In the genomic region with DNA sequence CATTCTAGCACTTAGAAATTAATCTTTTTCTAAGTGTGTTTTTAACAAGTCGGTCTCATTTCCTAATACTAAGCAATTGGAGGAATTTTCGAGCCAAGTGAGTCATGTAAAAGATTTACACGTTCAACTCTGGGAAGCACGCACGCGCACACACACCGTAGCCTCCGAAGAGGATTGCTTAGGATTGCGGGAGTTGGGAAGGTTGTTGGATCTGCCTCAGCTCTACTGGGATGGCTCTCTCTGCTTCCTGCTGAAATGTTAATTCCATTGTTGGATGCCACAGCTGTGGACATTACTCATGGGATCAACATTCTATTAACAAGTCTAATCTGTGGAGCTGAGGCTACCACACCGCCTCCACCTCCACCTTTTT, we compare ENCODE assay signal across 8 mouse cellular contexts. TPM values are rescaled to one million over a fixed set of nuclear protein-coding genes. Genes with fewer than 3 reads are reported as not detected.
DNase-seq lines count a peak whose midpoint lies in the region; ATAC-seq lines count a peak whose summit lies in the region.

No protein-coding gene starts in this region.

- DNase-seq in left cerebral cortex, postnatal 14 days (ENCODE audit: low spot score in 2 of 2) = peak; percentile 54 to 61
- DNase-seq in left cerebral cortex, postnatal 4 days = no peak
- peak; percentile 36 for DNase-seq in cerebellum, adult 9-10 months
- peak; percentile 10 to 47 for DNase-seq in kidney, postnatal 36 days
- peak; percentile 32 for DNase-seq in urinary bladder, postnatal 25 days (ENCODE audit: low spot score)

- WGBS in heart, embryonic 14.5 days = 7% methylated on average over 10 of the region's 10 CpGs
- 1% methylated on average over 10 of the region's 10 CpGs for WGBS in midbrain, embryonic 12.5 days

- peak overlapping the region; percentile 73 for H3K4me2 ChIP-seq in heart, embryonic 14.5 days (ENCODE audit: low read length)
- peak overlapping the region; percentile 74 for H3K4me2 ChIP-seq in midbrain, embryonic 12.5 days (replicated peaks)

- H3K4me3 ChIP-seq in heart, embryonic 14.5 days (ENCODE audit: control insufficient read depth in 1 of 2, insufficient read depth in 1 of 2, low read depth in 1 of 2, low read length in 2 of 2) = peak overlapping the region; percentile 77 to 87
- peak overlapping the region; percentile 92 for H3K4me3 ChIP-seq in midbrain, embryonic 12.5 days

- no peaks in the 10 kb centered on the region for H3K36me3 ChIP-seq in heart, embryonic 14.5 days (ENCODE audit: control insufficient read depth, insufficient read depth, low read length)
- H3K36me3 ChIP-seq in midbrain, embryonic 12.5 days = peaks cover 16% of the 10 kb centered on the region; the same call in 1 of the 2 replicates

- H3K27ac ChIP-seq in heart, embryonic 14.5 days (replicated peaks in 1 of 2; ENCODE audit: control insufficient read depth in 1 of 2, insufficient read depth in 1 of 2, low read depth in 2 of 2, low read length in 2 of 2) = peak overlapping the region; percentile 23 to 81; a peak in 2 of 4 replicates
- peak overlapping the region; percentile 91 for H3K27ac ChIP-seq in midbrain, embryonic 12.5 days (replicated peaks)

- intact Hi-C loops in left cerebral cortex, postnatal 14 days (cut with DNase I) = loop anchor here (5.0 kb wide), 2 partner anchors 65 to 105 kb away; no protein-coding TSS in a partner anchor
- intact Hi-C loops in left cerebral cortex, postnatal 4 days (cut with DNase I) = no loop called here

- peaks cover 10 to 28% of the 10 kb centered on the region in 2 experiments for H3K4me1 ChIP-seq in heart, embryonic 14.5 days (ENCODE audit: control insufficient read depth in 2 of 2, insufficient read depth in 2 of 2, low read length in 2 of 2)
- peaks cover 18% of the 10 kb centered on the region for H3K4me1 ChIP-seq in midbrain, embryonic 12.5 days

- no peaks in the 10 kb centered on the region for H3K9me3 ChIP-seq in heart, embryonic 14.5 days (ENCODE audit: control insufficient read depth, low read length)
- H3K9me3 ChIP-seq in midbrain, embryonic 12.5 days = no peaks in the 10 kb centered on the region

- no peaks in the 10 kb centered on the region for H3K27me3 ChIP-seq in heart, embryonic 14.5 days (ENCODE audit: control insufficient read depth, insufficient read depth, low read length)
- H3K27me3 ChIP-seq in midbrain, embryonic 12.5 days = no peaks in the 10 kb centered on the region

- H3K9ac ChIP-seq in heart, embryonic 14.5 days (ENCODE audit: low read length) = peak overlapping the region; percentile 94
- H3K9ac ChIP-seq in midbrain, embryonic 12.5 days (replicated peaks) = peak overlapping the region; percentile 92

- no peak for ATAC-seq in heart, embryonic 14.5 days (ENCODE audit: insufficient number of reproducible peaks, insufficient read depth, low FRiP score, low read depth)
- ATAC-seq in midbrain, embryonic 12.5 days (ENCODE audit: low FRiP score, low read depth) = no peak
- no peak for ATAC-seq in inflammation-experienced regulatory T-cells, adult 6 months

RNA-seq across cellular contexts. Expression of gene Cxadr, which starts 1.4 kb away (rescaled TPM):
- total RNA-seq in left cerebral cortex, postnatal 14 days (2021) = 10 to 100 TPM; 81.3 to 84.9 TPM
- total RNA-seq in left cerebral cortex, postnatal 4 days (2021) = 100 to 1,000 TPM; 293 to 303 TPM
- 24.6 and 28.7 TPM in 2 replicates for polyA plus RNA-seq in heart, embryonic 14.5 days (2014; fragmentation: Nextera tagmentation; extraction: Ambion mirVana)
- 116 and 122 TPM in 2 replicates for polyA plus RNA-seq in midbrain, embryonic 12.5 days (2016; fragmentation: Nextera tagmentation; extraction: Ambion mirVana)
- polyA plus RNA-seq in inflammation-experienced regulatory T-cells, adult 6 months (2017; shearing (Covaris generic)) = 1 to 10 TPM in 2 of 3 experiments, under 1 TPM in 1; 0.65 to 1.5 (median 1.1) TPM

Comparison
In these comparisons a context has a peak if more than half of its experiments do, and no peak if none do; other contexts are left out.
1. RNA of gene Cxadr, which starts 1.4 kb away (polyA plus RNA-seq): 116 to 122 TPM in midbrain, embryonic 12.5 days and 24.6 to 28.7 TPM in heart, embryonic 14.5 days; 0.65 to 1.5 TPM in inflammation-experienced regulatory T-cells, adult 6 months; every median in the first group is over 10 times any median in the second.